Mouse (Mus musculus): Measurements from ENCODE around the gene Nhlrc4. TPM values are rescaled to one million over a fixed set of nuclear protein-coding genes. Genes with fewer than 3 reads are reported as not detected.

The Nhlrc4 gene
- total RNA-seq, 2 experiments from 2014 or later, result not detected

DNA sequence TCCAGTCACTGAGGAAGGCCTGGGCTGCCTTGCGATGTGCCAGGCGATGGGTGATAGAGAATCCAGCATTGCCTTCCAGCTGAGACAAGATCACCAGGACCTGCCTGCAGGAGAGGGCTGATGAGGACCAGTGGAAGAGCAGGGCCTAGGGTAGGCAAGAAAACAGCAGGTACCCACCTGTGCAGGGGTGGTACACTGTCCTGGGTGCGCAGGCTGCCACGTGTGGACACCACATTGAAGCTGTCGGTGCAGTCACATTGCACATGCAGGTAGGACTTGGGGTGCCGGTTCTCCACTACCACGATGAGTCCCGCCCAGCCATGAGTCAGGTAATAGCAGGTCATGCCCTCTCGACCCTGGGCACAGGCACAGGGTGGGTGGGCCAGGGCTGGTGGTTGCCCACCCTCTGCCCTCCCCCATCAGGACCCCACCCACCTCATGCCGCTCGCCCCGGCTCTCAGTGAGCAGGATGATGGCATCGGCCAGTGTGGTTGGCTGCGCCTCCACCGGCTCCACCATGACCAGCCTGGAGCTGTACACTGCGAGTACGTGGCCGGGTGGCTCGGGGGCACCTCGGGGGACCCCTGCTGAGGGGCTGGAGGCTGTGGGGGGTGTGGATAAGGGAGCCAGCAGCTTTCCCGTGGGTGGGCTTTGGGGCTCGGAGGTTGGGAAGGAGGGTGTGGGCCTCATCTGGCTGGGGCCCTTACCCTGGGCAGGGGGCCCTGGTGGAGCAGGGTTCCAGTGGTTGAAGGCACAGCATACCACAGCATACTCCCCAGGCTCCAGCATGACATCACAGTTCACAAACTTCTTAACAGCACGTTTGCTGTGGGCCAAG, 15.1 kb upstream of the Nhlrc4 start:
- intact Hi-C loops (cut with DNase I), result no loop called here
- DNase-seq (ENCODE audit: extremely low spot score in 1 of 2, low spot score in 2 of 2), result peak in 1 of 2 experiments; percentile 37

DNA sequence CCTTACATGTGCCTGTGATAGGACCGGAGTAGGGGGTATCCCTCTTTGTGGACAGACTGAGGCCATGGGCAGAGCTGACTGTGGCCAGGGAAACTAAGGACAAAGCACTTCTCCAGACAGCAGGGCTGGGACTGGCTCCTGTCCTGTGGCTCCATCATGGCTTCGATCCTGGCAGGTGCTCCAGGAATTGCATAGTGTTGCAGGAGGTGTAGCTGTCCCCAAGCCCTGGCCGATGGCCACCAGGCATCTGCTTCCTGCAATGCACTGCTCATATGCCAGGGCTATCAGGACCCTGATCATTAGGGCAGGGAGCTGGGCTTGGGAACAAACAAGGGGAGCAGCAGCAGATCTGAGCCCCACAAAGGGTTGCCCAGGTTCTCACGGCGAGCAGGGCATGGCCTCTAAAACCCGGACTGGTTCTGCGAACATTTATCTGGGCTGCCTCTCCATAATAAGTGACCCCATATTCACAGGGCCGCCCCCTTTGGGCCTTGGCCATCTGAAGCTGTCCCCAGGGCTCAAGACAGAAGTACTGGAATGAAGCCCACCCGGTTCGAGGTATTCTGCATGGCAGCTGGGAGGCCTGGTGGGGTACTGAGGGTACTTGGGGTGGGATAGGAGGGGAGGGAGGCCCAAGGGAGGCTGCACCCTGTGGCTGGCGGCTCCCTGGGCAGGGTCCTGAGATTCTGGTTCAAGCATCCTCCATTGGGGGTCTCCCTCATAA, 14.2 kb upstream of the Nhlrc4 start:
- DNase-seq (ENCODE audit: extremely low spot score in 1 of 2, low spot score in 2 of 2), result peak in 1 of 2 experiments; percentile 26

DNA sequence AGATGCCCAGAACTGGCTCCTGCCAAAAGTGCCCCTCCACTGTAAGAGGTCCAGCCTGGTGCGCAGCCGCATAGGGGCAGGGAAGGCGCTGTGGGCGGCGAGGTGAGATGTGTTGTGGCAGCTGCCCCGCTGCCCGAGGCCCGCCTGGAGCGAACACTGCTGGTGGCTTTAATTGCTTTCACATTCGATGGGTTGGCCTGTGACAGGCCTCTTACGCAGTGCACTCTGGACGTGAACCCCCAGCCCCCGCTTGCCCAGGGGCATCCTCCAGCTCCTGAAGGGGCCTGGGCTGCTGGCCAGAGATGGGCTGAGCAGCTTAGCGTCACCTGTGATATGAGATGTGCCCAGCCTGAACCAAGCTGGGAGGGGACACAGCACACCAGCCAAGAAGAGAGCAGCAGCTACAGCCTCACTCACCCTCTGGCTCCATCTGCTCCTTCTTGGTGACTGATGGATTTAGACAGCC, 12.9 kb upstream of the Nhlrc4 start:
- DNase-seq (ENCODE audit: extremely low spot score in 1 of 2, low spot score in 2 of 2), result no peak
- intact Hi-C loops (cut with DNase I), result no loop called here

More for the DNA sequence above, 14.2 kb upstream of the Nhlrc4 start:
- intact Hi-C loops (cut with DNase I), result no loop called here

DNA sequence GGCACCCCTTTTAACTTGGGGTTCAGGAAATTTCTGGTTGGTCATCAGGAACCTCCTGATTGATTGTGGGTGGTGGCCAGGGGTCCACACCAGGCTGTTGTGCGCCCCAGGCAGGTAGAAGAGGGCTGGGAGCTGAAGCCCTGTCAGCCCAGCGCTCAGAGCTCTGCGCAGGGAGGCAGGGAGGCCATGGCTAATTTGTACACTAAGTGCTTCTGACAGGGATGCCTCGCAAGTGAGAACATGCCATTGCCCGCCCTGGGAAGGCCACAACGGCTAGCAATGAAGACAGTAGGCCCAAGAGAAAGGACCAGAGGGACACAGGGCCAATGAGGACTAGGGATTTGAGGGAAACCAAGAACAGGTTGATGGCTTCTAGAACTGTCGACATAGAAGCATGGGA, 11.9 kb upstream of the Nhlrc4 start:
- intact Hi-C loops (cut with DNase I), result no loop called here
- DNase-seq (ENCODE audit: extremely low spot score in 1 of 2, low spot score in 2 of 2), result no peak

DNA sequence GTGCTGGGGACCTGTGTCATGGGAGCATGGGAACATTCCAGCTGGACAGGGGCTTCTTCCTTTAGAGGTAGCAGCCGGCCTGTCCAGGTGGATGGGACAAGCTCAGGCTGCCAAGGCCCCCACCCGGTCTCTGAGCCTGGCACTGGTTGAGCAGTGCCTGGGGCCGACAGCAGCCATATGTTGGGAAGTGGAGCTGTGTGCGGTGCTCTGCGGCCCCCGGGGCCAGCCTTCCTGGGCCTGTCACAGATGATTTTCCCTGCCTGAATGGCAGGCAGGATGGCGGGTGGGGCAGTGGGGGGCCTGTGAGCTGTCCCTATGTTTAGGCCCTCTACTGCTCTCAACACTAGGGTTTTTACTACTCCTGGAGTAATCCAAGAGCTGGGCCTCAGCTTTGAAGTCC, 11.4 kb upstream of the Nhlrc4 start:
- intact Hi-C loops (cut with DNase I), result no loop called here

DNA sequence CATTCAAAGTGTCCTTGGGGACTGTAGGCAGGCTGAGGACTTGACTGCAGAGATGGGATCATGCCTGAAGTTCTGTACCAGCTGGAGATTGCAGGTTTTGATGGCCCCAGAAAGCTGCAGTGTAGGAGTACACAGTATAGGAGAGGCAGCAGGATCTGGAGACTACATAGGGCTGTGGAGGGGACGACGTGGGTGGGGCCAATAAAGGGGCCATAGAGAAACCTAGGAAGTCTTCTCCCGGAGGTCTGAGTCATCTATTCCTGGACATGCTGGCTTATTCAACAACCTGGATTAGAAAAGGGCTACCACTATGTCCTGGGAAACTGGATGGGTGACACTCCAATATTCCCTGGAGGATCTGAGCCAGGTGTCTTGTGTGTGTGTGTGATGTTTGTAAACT, 11.0 kb upstream of the Nhlrc4 start:
- intact Hi-C loops (cut with DNase I), result no loop called here
- no peak for DNase-seq (ENCODE audit: extremely low spot score in 1 of 2, low spot score in 2 of 2)

More for the DNA sequence above, 11.4 kb upstream of the Nhlrc4 start:
- DNase-seq (ENCODE audit: extremely low spot score in 1 of 2, low spot score in 2 of 2), result peak in 1 of 2 experiments; percentile 24

DNA sequence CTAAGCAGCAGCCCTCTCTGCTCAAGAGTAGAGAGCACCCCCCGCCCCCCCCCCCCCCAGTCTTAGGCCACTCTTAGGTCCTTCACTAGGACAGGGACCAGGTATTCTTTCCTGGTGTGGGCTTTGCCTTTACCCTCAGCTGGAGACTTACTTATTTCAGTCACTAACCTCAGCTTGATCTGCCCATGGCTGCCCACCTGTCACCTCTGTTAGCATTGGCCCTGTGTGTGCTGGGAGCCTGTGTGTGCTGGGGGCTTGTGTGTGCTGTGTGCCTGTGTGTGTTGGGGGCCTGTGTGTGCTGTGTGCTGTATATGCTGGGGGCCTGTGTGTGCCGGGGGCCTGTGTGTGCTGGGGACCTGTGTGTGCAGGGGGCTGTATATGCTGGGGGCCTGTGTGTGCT, 9.9 kb upstream of the Nhlrc4 start:
- DNase-seq (ENCODE audit: extremely low spot score in 1 of 2, low spot score in 2 of 2), result no peak
- intact Hi-C loops (cut with DNase I), result no loop called here

DNA sequence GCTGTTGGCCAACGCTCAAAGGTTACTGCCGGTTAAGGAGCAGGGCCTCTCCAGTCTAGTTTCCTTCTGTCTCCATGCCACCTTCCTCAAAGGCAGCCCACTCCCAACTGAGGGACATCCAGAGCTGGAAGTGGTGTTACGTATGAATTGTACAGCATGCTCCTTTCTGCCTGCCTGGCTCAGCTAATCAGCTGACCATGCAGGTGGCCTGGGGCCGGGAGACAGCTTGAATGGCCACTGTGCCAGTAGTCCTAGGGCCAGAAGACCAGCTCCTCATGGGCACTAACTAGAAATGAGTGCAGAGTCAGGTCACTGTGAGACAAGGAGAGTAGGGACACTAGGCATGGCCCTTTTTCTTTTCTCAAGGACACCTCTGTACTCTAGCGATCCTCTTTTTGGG, 8.4 kb upstream of the Nhlrc4 start:
- no peak for DNase-seq (ENCODE audit: extremely low spot score in 1 of 2, low spot score in 2 of 2)
- intact Hi-C loops (cut with DNase I), result no loop called here

DNA sequence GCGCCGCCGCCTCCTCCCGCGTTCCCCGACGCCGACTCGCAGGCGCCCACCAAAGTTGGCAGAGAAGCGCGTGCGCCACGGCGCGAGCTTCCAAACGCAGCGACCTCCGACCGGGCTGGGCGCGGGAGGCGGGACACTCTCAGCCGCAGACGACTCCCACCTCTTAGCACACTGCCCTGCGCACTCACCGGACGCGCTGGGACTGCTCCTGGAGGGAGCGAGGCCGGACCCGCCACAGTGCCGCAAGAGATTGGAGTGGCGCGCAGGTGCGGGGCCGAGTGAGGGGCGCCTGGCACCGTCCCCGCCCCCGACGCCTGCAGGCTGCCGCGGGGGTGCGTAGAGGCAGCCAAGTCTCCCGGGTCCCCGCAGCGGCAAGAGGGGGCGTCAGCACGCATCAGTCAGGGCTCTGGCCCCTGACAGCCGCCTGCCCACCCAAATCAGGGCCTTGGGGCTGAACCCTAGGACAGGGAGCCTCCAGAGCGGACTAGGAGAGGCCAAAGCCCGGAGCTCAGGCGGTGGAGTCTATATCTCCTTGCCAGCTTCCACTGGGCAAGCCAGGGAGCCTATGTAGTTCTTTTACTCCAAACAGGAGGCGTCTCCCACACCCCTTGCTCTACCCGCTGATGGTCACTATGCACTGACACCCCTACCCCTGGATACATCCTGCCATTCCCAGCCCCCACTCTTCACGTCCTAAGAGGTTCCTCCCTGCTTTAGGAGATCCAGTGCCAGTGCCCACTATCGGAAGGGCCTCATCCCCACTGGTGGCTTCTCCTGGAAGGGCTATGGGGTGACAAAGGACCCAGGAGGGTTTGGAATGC, 7.3 kb upstream of the Nhlrc4 start, which contains the start of gene A930017K11Rik:
Gene A930017K11Rik, minus strand, starts transcription at position 763 of the 821 bp plus-strand sequence.
- peak in 1 of 2 experiments; percentile 36 for DNase-seq (ENCODE audit: extremely low spot score in 1 of 2, low spot score in 2 of 2)
- intact Hi-C loops (cut with DNase I), result no loop called here

DNA sequence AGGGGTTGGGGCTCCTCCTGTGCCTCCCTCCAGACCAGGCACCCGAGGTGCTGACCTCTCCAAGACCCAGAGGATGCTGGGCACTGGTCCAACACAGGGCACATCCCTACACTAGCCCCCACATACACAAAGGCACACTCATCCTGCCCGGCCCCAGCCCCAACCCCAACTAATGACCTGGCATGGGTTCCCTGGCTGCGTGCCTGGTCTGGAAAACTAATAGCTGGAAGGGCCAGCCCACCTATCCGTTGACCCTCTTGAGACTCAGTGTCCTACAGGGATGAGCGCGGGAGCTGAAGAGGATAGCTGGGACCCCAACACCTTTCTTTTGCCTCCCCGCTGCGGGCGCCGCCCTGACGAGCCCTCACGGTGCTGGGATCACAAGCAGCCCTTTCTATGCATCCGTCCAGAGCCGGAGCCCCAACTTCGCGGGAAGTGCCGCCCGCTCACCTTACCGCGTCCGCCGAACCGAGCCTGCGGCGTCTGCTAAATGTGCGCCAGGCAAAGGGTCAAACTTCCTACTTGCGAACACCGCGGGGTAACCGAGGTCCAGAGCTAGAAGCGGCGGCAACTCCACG, 6.6 kb upstream of the Nhlrc4 start:
- peak in 1 of 2 experiments; percentile 43 for DNase-seq (ENCODE audit: extremely low spot score in 1 of 2, low spot score in 2 of 2)
- intact Hi-C loops (cut with DNase I), result no loop called here

DNA sequence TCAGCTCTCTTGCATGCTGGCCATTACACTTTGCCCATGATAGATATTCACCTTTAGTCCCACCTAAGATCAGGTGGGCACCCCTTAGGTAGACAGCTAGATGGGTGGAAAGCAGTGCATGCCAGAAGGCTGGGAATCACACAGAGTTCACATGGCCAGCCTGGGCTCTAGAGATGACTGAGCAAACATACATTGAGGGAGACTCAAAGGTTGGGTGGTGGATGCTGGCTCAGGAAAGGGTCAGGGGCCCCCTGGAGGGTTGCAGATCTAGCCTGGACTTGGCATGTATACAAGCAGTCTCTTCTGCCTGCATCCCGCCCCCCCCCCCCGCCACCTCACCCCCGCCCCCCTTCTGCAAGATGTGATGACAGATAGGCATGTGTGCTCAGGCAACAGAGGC, 5.9 kb upstream of the Nhlrc4 start:
- intact Hi-C loops (cut with DNase I), result no loop called here
- no peak for DNase-seq (ENCODE audit: extremely low spot score in 1 of 2, low spot score in 2 of 2)

DNA sequence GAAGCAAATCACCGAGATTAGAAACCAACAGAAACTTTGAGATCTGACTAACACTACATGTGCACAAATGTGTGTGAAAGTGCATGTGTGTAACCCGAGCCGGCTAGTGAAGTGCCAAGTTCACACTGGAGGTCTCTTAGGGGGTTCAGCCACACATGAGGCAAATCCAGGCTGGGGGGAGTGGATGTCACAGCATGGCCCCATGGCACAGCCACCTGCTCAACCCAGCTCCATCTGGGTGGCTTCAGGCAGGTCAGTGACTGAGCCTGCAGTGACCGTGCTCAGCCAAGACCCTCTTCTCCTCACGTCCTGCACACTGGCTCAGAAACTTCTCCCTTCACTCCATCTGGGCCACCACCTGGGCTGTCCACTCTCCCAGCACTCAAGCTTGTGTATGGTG, 5.2 kb upstream of the Nhlrc4 start:
- intact Hi-C loops (cut with DNase I), result no loop called here
- DNase-seq (ENCODE audit: extremely low spot score in 1 of 2, low spot score in 2 of 2), result no peak

DNA sequence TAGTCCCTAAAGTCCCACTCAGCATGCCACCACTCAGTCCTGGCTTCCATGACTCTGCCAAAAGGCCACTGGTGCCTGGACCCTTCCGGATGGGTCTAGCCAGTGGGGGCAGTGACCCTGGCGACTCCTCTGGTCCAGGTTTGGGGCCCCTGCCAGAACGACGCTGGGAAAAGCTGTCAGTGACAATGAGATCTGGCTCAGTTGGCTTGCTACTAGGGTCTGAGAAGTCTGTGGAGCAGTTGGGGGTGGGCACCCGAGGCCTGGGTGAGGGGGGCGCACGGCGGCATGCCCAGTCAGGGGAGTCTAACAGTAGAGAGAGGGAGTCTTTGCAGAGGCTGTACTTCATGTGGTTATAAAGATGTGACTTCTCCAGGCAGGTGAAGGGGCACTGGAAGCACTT, 3.3 kb upstream of the Nhlrc4 start:
- intact Hi-C loops (cut with DNase I), result no loop called here
- peak in 1 of 2 experiments; percentile 30 for DNase-seq (ENCODE audit: extremely low spot score in 1 of 2, low spot score in 2 of 2)

DNA sequence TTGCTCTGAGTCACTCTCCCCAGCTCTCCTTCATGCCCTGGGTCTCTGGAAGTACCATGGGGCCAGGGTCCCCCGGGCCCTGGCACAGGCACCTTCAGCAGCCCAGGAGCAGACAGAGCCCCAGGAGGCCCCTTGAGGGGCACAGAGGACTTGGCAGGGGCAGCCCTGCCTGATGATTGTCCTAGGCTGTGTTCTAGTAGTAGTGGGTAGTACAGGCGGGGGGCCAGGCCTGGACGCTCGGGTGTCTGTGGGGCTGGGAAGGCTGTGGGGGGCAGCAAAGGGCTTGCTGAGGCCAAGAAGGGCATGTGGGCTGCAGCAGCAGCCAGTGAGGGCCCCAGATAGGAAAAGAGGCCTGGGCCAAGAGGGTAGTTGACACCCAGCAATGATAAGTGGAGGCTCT, 2.8 kb upstream of the Nhlrc4 start:
- no peak for DNase-seq (ENCODE audit: extremely low spot score in 1 of 2, low spot score in 2 of 2)
- intact Hi-C loops (cut with DNase I), result no loop called here

DNA sequence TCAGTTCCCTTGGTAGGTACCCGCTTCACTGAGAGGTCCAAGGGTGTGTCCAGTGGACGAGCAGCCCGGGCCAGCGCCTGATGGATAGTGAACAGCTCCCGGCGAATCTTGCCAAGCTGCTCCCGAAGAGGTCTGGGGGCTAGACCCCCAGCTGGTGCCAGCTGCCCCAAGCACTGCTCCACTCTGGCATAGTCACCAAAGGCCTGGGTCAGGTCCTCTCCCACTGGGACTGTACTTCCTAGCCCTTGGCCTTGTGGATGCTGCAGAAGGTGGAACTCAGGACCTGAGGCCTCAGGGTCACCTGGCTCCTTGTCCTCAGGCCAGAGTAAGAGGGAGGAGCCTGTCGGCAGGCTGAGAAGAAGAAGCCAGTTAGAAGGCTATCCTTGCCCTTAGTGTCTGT, 2.1 kb upstream of the Nhlrc4 start:
- intact Hi-C loops (cut with DNase I), result no loop called here

DNA sequence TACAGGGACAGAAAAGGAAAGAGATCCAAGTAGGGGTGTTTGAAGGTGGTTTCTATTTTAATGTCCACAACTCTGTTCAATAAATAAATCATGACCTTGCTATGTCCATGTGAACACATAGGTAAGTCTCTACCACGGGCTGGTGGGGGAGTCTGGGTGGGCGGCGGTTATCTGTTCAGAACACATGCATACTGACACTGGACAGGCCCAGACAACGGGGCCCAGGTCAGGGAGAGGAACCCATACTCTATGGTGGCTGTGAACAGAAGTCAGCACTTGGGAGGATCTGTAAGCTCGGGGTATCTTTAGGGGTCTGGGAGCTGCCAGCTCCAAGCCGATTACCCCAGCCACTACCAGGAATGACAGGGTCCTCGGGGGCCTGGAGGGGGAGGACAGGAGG, 1.6 kb upstream of the Nhlrc4 start:
- intact Hi-C loops (cut with DNase I), result no loop called here
- no peak for DNase-seq (ENCODE audit: extremely low spot score in 1 of 2, low spot score in 2 of 2)

More for the DNA sequence above, 2.1 kb upstream of the Nhlrc4 start:
- no peak for DNase-seq (ENCODE audit: extremely low spot score in 1 of 2, low spot score in 2 of 2)

DNA sequence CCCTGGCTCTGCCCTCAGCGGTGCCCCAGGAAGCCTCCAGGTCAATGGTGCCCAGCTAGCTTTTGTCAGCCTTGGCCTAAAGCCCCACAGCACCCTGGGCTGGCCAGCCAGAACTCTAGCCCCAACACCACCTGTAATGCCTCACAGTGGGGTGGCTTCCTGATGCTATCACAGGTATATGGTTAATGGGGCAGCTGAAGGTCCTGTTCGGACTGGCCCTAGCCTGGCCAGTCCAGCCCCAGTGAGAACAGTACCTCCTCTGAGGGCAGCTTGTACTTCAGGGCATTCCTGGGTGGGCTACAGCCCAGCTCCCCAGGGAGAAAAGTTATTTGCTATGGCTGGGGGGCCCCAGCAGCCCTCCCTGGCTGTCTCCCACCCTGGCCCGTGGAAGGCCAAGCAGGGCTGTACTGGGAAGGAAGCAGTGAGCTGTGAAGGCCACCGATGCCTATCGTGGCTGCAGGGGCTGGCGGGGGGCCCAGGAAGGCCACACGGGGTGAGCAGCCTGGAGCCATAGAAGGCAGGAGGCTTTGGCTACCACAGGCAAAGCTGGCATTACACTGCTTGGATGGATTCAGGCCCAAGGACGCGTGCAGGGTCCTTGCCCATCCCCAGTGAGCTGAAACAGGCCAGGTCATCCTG, 875 bp upstream of the Nhlrc4 start:
- no peak for DNase-seq (ENCODE audit: extremely low spot score in 1 of 2, low spot score in 2 of 2)

DNA sequence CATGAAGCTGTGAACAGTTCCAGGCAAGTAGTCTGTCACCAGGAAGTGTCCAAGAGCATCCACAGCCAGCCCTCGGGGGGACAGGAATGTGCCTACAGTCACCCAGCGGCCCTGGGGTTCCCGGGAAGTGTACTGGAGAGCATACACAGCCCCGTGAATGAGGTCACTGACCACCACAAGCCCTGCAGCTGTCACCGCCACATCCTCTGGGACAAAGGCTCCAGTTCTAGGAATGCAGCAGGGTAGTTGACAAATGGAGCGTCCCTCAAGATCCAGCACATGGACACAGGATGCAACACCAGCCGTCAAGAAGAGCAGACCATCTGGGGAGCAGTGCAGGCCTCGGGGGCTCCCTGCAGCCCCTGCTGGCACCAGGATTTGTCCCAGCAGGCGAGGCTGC, 992 bp downstream of the Nhlrc4 start:
- intact Hi-C loops (cut with DNase I), result no loop called here
- DNase-seq (ENCODE audit: extremely low spot score in 1 of 2, low spot score in 2 of 2), result no peak

More for the DNA sequence above, 875 bp upstream of the Nhlrc4 start:
- intact Hi-C loops (cut with DNase I), result no loop called here

All from left cerebral cortex, postnatal 10 days (tissue).